ENCODE assay signal across 9 mouse cellular contexts in genomic region chr8:53663946-53664345, GRCm38 (mm10). TPM values are rescaled to one million over a fixed set of nuclear protein-coding genes. Genes with fewer than 3 reads are reported as not detected.
DNase-seq lines count a peak whose midpoint lies in the region; ATAC-seq and TF ChIP-seq lines count a peak whose summit lies in the region.
"Had no signal": no experiment of that assay in that cellular context is flagged by ENCODE, and none has a peak within 500 bp of the region (broad histone marks: within the 10 kb centered on the region; RNA-seq: fewer than 3 reads in every experiment).

No protein-coding gene starts in this region.

- no peak overlapping the region for H3K27ac ChIP-seq in heart, embryonic 11.5 days (ENCODE audit: low read depth, low read length)
- H3K27ac ChIP-seq in gastrocnemius, adult 2 months, result no peak overlapping the region
- no peak overlapping the region for H3K27ac ChIP-seq in thymus, adult 2 months (ENCODE audit: control insufficient read depth, insufficient read depth, low read length)
- H3K27ac ChIP-seq: macrophage had no signal

- no peaks in the 10 kb centered on the region for H3K4me1 ChIP-seq in heart, embryonic 11.5 days (ENCODE audit: control insufficient read depth, insufficient read depth, low read length)
- H3K4me1 ChIP-seq in E14TG2a.4 (replicated peaks; ENCODE audit: low read depth, low read length), result no peaks in the 10 kb centered on the region
- H3K4me1 ChIP-seq in thymus, adult 2 months (replicated peaks; ENCODE audit: control insufficient read depth, insufficient read depth, low read length), result no peaks in the 10 kb centered on the region

- no peak overlapping the region for H3K9ac ChIP-seq in heart, embryonic 11.5 days (ENCODE audit: low read depth, low read length)

- H3K4me2 ChIP-seq in heart, embryonic 11.5 days, result no peak overlapping the region

- no peak for TF ChIP-seq POLR2A in thymus, adult 2 months (IDR thresholded peaks at IDR 0.05; ENCODE audit: control insufficient read depth, extremely low read depth, insufficient read depth, low read length, poor library complexity)

- DNase-seq in heart, adult 8-10 months (ENCODE audit: low spot score), result peak; percentile 7
- peak; percentile 8 for DNase-seq in c-Kit-negative CD71-positive TER-119-positive erythroid progenitor cells, embryonic 14.5 days (ENCODE audit: low read depth, low spot score)
- peak; percentile 53 for DNase-seq in gastrocnemius, adult 2 months
- peak; percentile 14 for DNase-seq in left cerebral cortex, adult 11 months (ENCODE audit: low spot score)
- DNase-seq in naive thymus-derived CD4-positive, alpha-beta T cell, adult 2 months (ENCODE audit: low read depth), result peak; percentile 48
- peak; percentile 63 for DNase-seq in thymus, adult 2 months

- no peaks in the 10 kb centered on the region for H3K9me3 ChIP-seq in heart, embryonic 11.5 days (replicated peaks; ENCODE audit: control insufficient read depth, low read length)
- H3K9me3 ChIP-seq in E14TG2a.4 (ENCODE audit: low read length), result no peaks in the 10 kb centered on the region

- no peak overlapping the region for H3K4me3 ChIP-seq in heart, embryonic 11.5 days (ENCODE audit: low read depth, low read length)
- H3K4me3 ChIP-seq in E14TG2a.4 (replicated peaks; ENCODE audit: low read length), result no peak overlapping the region
- no peak overlapping the region for H3K4me3 ChIP-seq in gastrocnemius, adult 2 months
- H3K4me3 ChIP-seq in thymus, adult 2 months (ENCODE audit: control insufficient read depth, insufficient read depth, low read length), result no peak overlapping the region

- H3K27me3 ChIP-seq in heart, embryonic 11.5 days (ENCODE audit: control insufficient read depth, insufficient read depth, low read length), result no peaks in the 10 kb centered on the region
- no peaks in the 10 kb centered on the region for H3K27me3 ChIP-seq in E14TG2a.4 (ENCODE audit: insufficient read depth, low read length)
- no peaks in the 10 kb centered on the region for H3K27me3 ChIP-seq in thymus, adult 2 months (ENCODE audit: control insufficient read depth, insufficient read depth, low read length)

- ATAC-seq in heart, embryonic 11.5 days (replicated peaks; ENCODE audit: insufficient number of reproducible peaks, low FRiP score, low TSS enrichment), result no peak

- WGBS in heart, embryonic 11.5 days (ENCODE audit: insufficient replicate concordance), result 28% methylated on average over 4 of the region's 4 CpGs
- 30% methylated on average over 4 of the region's 4 CpGs for WGBS in thymus, adult 2 months

- intact Hi-C loops in gastrocnemius, adult 2 months (cut with DNase I), result no loop called here

- H3K36me3 ChIP-seq in heart, embryonic 11.5 days (ENCODE audit: control insufficient read depth, insufficient read depth, low read length), result no peaks in the 10 kb centered on the region
- no peaks in the 10 kb centered on the region for H3K36me3 ChIP-seq in E14TG2a.4 (ENCODE audit: insufficient read depth, low read length)
- H3K36me3 ChIP-seq in thymus, adult 2 months (ENCODE audit: control insufficient read depth, insufficient read depth, low read length), result no peaks in the 10 kb centered on the region

- TF ChIP-seq CTCF in E14TG2a.4 (conservative IDR thresholded peaks at IDR 0.05; ENCODE audit: low read length), result peak; percentile 77
- peak; percentile 74 for TF ChIP-seq CTCF in gastrocnemius, adult 2 months (IDR thresholded peaks at IDR 0.05)
- TF ChIP-seq CTCF in thymus, adult 2 months (IDR thresholded peaks at IDR 0.05; ENCODE audit: borderline replicate concordance, control insufficient read depth, extremely low read depth, insufficient read depth, low read length, poor library complexity), result no peak

RNA-seq across cellular contexts. Expression of gene Neil3, which starts 25.1 kb away (rescaled TPM):
- under 1 TPM in 1 of 4 experiments, not detected in 3; 0.49 TPM for total RNA-seq in heart, adult 8-10 months (2022)
- 17.4 and 19.4 TPM in 2 replicates for polyA plus RNA-seq in heart, embryonic 11.5 days (2014; fragmentation: Nextera tagmentation; extraction: Ambion mirVana)
- not detected for total RNA-seq in gastrocnemius, adult 2 months (2021)
- polyA plus RNA-seq in thymus, adult 2 months (2012; rRNA removed), result 11.6 and 14.5 TPM in 2 replicates

Comparison
In these comparisons a context has a peak if more than half of its experiments do, and no peak if none do; other contexts are left out.
1. DNase-seq: peak in every context shown above with its lines; median percentile 63 in thymus, adult 2 months; 53 in gastrocnemius, adult 2 months; 48 in naive thymus-derived CD4-positive, alpha-beta T cell, adult 2 months; 14 in left cerebral cortex, adult 11 months; 8 in c-Kit-negative CD71-positive TER-119-positive erythroid progenitor cells, embryonic 14.5 days; 7 in heart, adult 8-10 months.